Mouse (Mus musculus): Measurements from ENCODE around the gene Nexn.

The Nexn gene

GRCm38 (mm10) chr3:152235805-152236204 lies 30.3 kb downstream of the Nexn start:
- WGBS = 90% methylated on average over 1 of the region's 1 CpGs

DNA sequence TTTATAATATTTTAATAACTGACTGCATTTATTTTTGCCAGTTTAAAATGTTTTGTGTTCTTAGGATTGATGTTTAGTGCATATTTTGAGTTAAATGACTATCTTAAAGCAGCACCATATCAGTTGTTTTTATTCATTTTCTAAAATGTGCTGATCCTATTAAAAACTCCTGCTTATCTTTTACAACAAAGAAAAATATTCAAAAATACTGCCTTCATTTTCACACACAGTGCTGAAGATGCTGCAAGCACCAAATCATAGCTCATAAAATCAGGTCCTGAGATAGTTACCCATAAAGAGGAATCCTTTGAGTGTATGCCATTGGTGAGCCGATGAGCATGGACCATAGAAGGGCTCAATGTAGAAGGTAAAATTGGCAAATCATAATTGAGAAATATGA lies 30.9 kb downstream of the Nexn start:
- WGBS = 92% methylated on average over 1 of the region's 1 CpGs

- WGBS = 39% methylated on average over 6 of the region's 6 CpGs
These were observed 34.6 kb downstream of the Nexn start for GRCm38 (mm10) chr3:152231333-152232100.

DNA sequence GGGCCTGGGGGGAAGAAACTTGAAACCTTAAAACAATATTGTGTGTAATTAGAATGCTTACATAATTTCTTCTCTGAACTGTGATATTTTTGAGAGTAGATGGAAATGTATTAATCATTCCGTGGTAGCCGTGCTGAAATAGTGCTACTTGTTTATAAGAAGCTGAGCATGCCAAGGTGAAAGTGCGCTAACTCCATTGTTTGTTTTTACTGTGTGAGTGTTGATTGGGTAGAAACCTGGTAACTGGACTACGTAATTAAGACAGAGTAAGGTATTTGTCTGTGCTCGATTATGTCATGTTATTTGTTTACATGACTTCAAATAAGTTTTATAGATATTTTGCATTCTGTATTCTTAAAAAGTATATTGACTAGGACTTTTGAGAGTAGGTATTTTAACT lies 36.9 kb downstream of the Nexn start:
- WGBS = 73% methylated on average over 5 of the region's 5 CpGs

DNA sequence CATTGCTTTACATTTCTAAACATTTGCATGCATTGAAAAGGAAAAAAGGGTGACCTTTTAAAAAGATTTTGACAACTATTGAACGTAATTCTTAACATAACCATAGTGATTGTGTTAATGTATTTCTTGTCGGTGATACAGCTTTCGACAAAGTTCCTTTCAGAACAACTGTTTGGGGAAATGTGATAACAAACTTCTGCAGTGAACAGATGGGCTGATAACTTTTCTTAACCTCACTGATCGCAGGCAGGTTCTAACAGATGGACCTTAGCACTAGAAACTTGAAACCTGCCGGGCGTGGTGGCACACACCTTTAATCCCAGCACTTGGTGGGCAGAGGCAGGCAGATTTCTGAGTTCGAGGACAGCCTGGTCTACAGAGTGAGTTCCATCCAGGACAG lies 37.3 kb downstream of the Nexn start:
- 85% methylated on average over 7 of the region's 7 CpGs for WGBS

- WGBS = 81% methylated on average over 7 of the region's 7 CpGs
These were observed 40.2 kb downstream of the Nexn start for GRCm38 (mm10) chr3:152225906-152226305.

DNA sequence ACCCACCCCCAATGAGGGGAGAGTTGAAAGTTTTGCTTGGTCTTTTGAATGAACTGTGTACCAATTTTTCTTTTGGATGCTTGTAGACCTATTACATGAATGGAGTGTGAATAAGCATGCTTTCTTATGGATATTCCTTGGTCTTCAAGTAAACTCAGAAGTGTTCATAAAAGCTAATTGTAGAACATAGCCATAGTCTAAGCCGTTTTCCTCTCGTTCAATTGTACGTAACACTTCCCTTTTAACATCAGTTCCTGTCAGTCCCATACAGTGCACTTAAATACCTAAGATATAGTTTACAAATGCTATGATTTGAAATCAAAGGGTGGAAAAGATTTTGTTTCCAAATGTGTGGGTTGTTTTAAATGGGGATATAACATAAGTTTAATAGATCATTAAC lies 52.7 kb downstream of the Nexn start:
- WGBS = 25% methylated on average over 3 of the region's 3 CpGs

- 10% methylated on average over 7 of the region's 7 CpGs for WGBS
These were observed 54.3 kb downstream of the Nexn start for GRCm38 (mm10) chr3:152211731-152212279.

DNA sequence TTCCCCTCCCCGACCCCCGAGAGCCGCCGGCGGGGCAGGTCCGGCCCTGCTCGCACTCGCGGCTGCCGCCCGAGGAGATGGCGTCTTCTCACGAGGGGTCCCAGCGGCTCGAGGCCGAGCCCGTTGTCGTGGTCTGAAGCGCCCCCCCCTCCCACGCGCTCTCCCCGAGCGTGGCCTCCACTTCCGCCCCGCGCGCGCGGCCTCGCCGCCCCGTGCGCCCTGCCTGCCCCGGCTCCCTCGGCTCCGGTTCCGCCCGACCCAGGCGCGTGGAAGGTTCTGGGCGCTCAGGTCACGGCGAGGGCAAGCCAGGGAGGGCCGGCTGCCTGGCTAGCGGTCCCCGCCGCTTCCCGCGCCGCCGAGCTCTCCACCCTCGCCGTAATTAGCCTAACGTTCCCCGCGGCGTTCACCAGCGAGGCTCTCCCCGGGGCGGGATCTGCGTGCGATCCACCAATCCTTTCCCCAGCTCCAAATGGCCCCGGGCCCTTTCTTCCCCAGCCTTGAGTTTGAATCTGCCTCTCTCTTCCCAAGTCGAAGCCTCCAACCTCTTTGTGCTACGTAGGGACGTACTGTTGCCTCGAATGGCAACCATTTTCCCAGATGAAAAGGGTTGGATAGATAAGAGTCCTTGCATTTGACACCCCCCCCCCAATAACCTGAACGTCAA lies 55.3 kb downstream of the Nexn start:
- WGBS = 1% methylated on average over 65 of the region's 68 CpGs

DNA sequence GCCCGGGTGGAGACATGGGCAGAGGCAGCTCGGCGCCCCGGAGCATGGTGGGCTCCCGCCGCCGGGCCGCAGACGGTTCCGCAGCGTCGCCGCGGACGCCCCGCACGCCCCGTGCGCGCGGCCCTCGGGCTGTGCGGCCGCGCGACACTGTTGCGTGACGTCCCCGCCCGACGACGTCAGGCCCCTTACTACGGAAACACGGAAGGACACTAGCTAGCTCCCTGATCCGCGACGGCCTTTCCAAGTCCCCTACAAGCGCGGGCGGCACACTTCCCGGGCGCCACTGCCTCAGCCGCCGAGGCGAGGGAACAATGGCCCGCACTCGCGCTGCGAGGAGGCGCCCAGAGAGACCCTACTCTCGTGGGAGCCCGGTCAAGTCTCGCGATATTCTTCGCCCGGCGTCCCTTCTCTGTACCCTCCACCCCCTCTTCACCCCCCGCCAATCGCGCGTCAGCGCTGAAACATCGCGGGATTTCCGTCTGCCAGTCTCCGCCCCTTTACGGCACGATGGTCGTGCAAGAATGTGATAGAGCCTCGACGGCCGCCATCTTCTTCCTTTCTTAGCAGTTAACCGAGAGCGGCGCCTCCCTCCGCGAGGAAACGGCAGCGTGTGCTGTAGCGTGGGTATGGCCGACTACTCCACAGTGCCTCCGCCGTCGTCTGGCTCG lies 56.0 kb downstream of the Nexn start, which contains the start of the genes Dnajb4 and Fubp1:
Gene Dnajb4, minus strand, starts transcription at position 336 of the 668 bp plus-strand sequence.
Gene Fubp1, plus strand, starts transcription at position 456 of the 668 bp plus-strand sequence.
- under 1% methylated on average over 85 of the region's 85 CpGs for WGBS

DNA sequence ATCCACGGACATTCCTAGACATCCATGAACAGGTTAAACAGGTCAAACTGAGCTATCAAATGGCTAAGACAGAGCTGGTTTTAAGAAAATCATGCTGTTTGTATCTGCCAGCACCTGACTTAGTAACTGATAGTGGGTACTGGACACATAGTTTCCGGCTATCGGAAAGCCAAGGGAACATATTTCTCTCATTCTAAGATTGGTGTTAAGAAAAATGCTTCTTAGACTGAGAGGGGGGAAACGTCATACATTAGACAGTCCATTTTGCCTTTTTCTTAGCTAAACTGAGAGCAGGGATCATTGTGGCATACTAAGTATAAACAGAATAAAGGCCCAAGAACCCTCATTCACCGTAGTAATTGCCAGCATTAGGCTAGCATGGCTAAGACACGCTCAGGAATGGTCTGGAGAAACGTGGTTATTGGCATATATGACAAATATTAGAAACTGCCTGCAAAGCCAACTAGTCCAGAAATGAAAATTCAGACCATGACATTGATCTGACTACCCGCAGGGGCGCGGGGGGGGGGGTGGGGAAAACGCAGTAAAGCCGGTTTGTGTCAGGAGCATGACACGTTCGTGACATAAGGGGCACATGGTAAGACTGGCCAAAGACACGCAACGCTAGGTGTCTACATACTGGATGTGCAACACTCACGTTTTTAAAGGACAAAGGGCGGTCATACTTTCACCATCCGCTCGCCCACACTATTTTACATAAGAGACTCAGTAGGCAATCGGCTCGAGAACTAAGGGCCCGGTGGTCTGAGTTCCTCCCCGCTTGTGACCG lies 56.8 kb downstream of the Nexn start:
- 2% methylated on average over 25 of the region's 25 CpGs for WGBS

DNA sequence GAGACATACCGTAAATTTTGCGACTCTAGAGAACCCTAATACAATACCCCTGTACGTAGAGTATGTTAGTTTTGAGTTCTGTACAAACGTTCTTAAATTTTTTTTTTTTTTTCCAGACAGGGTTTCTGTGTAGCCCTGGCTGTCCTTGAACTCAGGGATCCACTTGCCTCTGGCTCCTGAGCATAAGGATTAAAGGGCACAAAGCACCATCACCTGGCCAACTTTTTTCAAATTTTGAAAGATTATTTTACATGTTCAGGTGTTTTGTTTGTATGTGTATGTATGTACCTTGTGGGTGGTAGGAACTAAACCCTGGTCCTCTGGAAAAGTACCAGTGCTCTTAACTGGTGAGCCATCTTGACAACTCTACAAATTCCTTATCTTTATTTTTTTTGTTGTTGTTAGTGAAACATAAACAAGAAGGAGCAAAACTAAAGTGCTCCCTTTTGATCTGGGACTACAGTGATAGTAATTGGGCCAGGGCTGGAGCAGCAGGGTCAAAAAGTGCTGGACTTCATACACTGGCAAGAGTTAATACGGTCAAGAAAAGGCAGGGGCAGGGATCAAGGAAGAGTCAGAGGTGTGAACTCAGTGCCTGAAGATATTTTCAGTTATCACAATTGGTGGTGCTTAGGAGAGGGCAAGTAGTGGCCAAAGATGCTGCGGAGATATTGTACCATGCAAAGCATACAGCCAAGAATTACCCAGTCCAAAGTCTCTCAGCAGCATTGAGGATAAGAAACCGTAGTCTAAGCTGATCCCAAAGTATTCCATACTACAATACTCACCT lies 57.9 kb downstream of the Nexn start:
- 91% methylated on average over 7 of the region's 7 CpGs for WGBS

GRCm38 (mm10) chr3:152207156-152207555 lies 59.0 kb downstream of the Nexn start:
- 99% methylated on average over 4 of the region's 4 CpGs for WGBS

GRCm38 (mm10) chr3:152204577-152204976 lies 61.6 kb downstream of the Nexn start:
- 82% methylated on average over 3 of the region's 3 CpGs for WGBS

DNA sequence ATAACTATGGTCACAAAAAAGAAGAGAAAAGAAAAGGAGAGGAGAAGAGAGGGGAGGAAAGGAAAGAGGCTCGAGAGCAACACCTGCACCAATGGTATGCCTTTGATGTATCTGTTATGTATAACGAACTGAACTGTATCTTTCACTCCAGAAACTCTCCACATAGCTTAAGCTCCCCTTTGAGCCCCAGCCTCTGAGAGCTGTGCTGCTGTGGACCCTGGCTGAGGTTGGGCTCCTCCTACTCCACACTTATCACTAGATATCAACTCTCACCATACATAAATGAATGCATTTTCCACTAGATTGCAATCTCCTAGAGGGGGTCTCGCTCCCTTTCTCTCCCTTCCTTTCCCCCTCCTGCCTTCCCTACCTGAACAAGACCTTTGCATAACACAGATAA lies 62.2 kb downstream of the Nexn start:
- WGBS = 76% methylated on average over 3 of the region's 3 CpGs

- 92% methylated on average over 6 of the region's 6 CpGs for WGBS
These were observed 62.7 kb downstream of the Nexn start for GRCm38 (mm10) chr3:152203411-152203810.

- WGBS = 100% methylated on average over 2 of the region's 2 CpGs
These were observed 64.5 kb downstream of the Nexn start for GRCm38 (mm10) chr3:152201651-152202050.

GRCm38 (mm10) chr3:152201181-152201580 lies 65.0 kb downstream of the Nexn start:
- 96% methylated on average over 3 of the region's 3 CpGs for WGBS

GRCm38 (mm10) chr3:152199125-152199524 lies 67.0 kb downstream of the Nexn start:
- 76% methylated on average over 3 of the region's 3 CpGs for WGBS

DNA sequence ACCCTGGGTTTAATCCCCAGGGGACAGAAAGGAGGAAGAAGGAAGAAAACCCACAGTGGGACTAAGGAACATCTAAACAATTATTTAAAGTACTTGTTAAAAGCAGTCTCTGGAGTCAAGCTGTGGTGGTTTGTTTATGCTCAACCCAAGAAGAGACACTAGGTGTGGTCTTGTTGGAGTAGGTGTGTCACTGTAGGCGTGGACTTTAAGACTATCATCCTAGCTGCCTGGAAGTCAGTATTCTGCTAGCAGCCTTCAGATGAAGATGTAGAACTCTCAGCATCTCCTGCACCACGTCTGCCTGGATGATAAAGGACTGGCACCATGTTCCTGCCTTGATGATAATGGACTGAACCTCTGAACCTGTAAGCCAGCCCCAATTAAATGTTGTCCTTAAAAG lies 68.9 kb downstream of the Nexn start:
- WGBS = 59% methylated on average over 2 of the region's 2 CpGs

- WGBS = under 1% methylated on average over 17 of the region's 17 CpGs
These were observed 72.5 kb downstream of the Nexn start for GRCm38 (mm10) chr3:152193635-152194097.
